Mouse (Mus musculus) erythroblast, embryonic 14.5 days (primary cell): ENCODE measurements around the gene Rnf223. TPM values are rescaled to one million over a fixed set of nuclear protein-coding genes. Genes with fewer than 3 reads are reported as not detected.

Experiments
- H3K27me3 ChIP-seq: 2 replicates; pipeline ENCODE4 v1.6.1; 2012; ENCODE audit warnings: inconsistent platforms; ENCODE audit not compliant: control insufficient read depth
- H3K36me3 ChIP-seq: 2 replicates; pipeline ENCODE4 v1.6.1; 2012; ENCODE audit warnings: mild to moderate bottlenecking, inconsistent platforms; ENCODE audit not compliant: control insufficient read depth
- H3K4me1 ChIP-seq: 2 replicates; pipeline ENCODE4 v1.6.1; 2012; ENCODE audit warnings: inconsistent platforms; ENCODE audit not compliant: control insufficient read depth
- H3K4me3 ChIP-seq: replicated peaks from 2 replicates; pipeline ENCODE3; 2012; ENCODE audit warnings: moderate library complexity, mild to moderate bottlenecking, inconsistent platforms
- H3K9me3 ChIP-seq: 2 replicates; pipeline ENCODE4 v1.6.1; 2012; ENCODE audit warnings: low read length, inconsistent platforms, mixed read lengths; ENCODE audit not compliant: control insufficient read depth
- GATA1 ChIP-seq: IDR thresholded peaks from 2 replicates; pipeline ENCODE4 v1.6.1; 2012; ENCODE audit warnings: low read length, inconsistent platforms, mixed read lengths
- TAL1 ChIP-seq: IDR thresholded peaks from 3 replicates; pipeline ENCODE4 v1.6.1; 2012; ENCODE audit warnings: low read length, inconsistent platforms, mixed read lengths
- polyA plus RNA-seq: library from polyadenylated mRNA; stranded (reverse); fragments of >175 nt; gene quantifications from 2 replicates; pipeline ENCODE4 v1.2.3, GENCODE M21; 2012

Gene Rnf223
- polyA plus RNA-seq, 1 experiment = 0.10 TPM

DNA sequence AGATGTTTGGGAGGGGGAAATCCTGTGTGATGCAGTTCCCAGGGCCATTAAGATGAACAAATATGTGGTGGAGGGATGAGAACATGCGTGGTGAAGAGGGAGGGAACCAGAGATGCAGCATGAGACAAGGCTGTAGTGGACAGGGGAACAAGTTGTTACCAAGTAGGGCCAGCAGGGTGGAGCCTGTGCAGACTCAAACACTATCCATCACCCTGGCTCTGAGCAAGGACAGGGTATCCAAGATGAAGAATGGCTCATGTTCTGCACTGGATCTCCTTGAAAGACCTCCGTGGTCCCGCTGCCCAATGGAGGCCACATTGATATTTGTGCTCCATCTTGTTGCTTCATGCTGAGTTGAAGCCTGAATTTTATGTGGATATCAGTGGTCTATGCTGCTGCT lies 24.5 kb downstream of the Rnf223 start:
- Histone ChIP-seq H3K36me3 (no peaks in the 10 kb centered on the region), H3K9me3 (peaks cover 13% of the 10 kb centered on the region), H3K27me3 (no peaks in the 10 kb centered on the region), H3K4me3 (no peak overlapping the region), H3K4me1 (no peaks in the 10 kb centered on the region)
- TF ChIP-seq GATA1 = no peak
- TF ChIP-seq TAL1 = no peak

GRCm38 (mm10) chr4:156166477-156166876 lies 36.2 kb downstream of the Rnf223 start:
- peaks cover 15% of the 10 kb centered on the region for H3K9me3 ChIP-seq
- H3K4me1 ChIP-seq = no peaks in the 10 kb centered on the region
- H3K36me3 ChIP-seq = peaks cover 40% of the 10 kb centered on the region
- no peak overlapping the region for H3K4me3 ChIP-seq
- no peak for TF ChIP-seq GATA1
- TF ChIP-seq TAL1 = no peak
- H3K27me3 ChIP-seq = no peaks in the 10 kb centered on the region

GRCm38 (mm10) chr4:156168611-156169010 lies 38.3 kb downstream of the Rnf223 start:
- Histone ChIP-seq H3K9me3 (no peaks in the 10 kb centered on the region), H3K4me3 (no peak overlapping the region), H3K36me3 (peaks cover 61% of the 10 kb centered on the region), H3K4me1 (no peaks in the 10 kb centered on the region), H3K27me3 (no peaks in the 10 kb centered on the region)
- TF ChIP-seq GATA1 (no peak), TAL1 (no peak)

DNA sequence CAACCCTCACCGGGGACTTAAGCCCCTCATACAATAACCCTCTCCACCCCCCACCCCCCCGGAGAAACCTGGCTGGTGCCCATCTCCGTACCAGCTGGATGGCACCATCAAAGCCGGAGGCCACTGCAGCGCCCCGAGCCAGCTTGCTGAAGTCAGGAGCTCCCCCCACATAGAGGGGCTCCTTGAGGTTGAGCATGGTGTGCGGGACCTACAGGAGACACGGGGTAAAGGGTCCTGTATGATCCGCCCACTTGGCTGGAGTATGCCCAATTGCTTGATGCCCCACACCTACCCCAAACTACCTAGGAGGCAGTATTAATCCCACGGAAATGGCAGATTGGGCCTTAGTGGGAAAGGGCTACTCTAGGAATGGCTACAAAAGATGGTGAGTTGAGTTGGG lies 38.8 kb downstream of the Rnf223 start:
- TF ChIP-seq TAL1 (no peak), GATA1 (no peak)
- H3K9me3 ChIP-seq = no peaks in the 10 kb centered on the region
- peaks cover 66% of the 10 kb centered on the region for H3K36me3 ChIP-seq
- H3K4me3 ChIP-seq = no peak overlapping the region
- no peaks in the 10 kb centered on the region for H3K27me3 ChIP-seq
- no peaks in the 10 kb centered on the region for H3K4me1 ChIP-seq

- peaks cover 83% of the 10 kb centered on the region for H3K36me3 ChIP-seq
- H3K4me1 ChIP-seq = no peaks in the 10 kb centered on the region
- H3K4me3 ChIP-seq = no peak overlapping the region
- no peaks in the 10 kb centered on the region for H3K9me3 ChIP-seq
- no peaks in the 10 kb centered on the region for H3K27me3 ChIP-seq
- TF ChIP-seq TAL1 = no peak
- TF ChIP-seq GATA1 = no peak
Measured at GRCm38 (mm10) chr4:156171828-156172227, 41.5 kb downstream of the Rnf223 start.

DNA sequence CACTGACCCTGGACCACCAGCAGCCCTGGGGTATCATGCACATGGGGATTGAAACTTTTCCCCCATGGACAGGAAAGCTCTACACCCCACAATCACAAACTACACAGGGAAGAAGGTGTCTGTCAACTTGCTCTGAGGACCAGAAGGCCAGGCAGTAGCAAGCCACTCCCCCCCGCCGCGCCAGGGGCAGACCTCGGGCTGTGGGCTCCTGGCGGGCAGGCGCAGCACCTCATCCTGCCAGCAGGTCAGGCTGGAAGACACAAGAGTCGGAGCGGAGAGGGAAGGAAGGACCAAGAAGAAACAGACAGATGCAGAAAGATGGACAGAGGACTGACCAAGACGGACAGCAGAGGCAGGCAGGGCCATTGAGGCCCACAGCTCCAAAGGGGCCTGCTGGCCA lies 47.3 kb downstream of the Rnf223 start:
- H3K9me3 ChIP-seq = no peaks in the 10 kb centered on the region
- no peaks in the 10 kb centered on the region for H3K4me1 ChIP-seq
- H3K4me3 ChIP-seq = no peak overlapping the region
- TF ChIP-seq TAL1 (no peak), GATA1 (no peak)
- H3K27me3 ChIP-seq = no peaks in the 10 kb centered on the region
- peaks cover 62% of the 10 kb centered on the region for H3K36me3 ChIP-seq

Other genes starting within 250 kb of the Rnf223 start
- gene Pusl1, start 238.7 kb upstream of the Rnf223 start, polyA plus RNA-seq = 2.1 and 3.5 TPM in 2 replicates
- 3.8 and 4.1 TPM in 2 replicates for gene Acap3, start 238.7 kb upstream of the Rnf223 start, polyA plus RNA-seq
- 12.5 and 13.5 TPM in 2 replicates for gene Ube2j2, start 186.7 kb upstream of the Rnf223 start, polyA plus RNA-seq
- 7.7 and 11.5 TPM in 2 replicates for gene C1qtnf12, start 168.2 kb upstream of the Rnf223 start, polyA plus RNA-seq
- 0.11 and 0.22 TPM in 2 replicates for gene B3galt6, start 137.9 kb upstream of the Rnf223 start, polyA plus RNA-seq
- gene Sdf4, start 137.6 kb upstream of the Rnf223 start, polyA plus RNA-seq = 3.2 and 4.3 TPM in 2 replicates
- 0.11 and 0.24 TPM in 2 replicates for gene Tnfrsf4, start 116.7 kb upstream of the Rnf223 start, polyA plus RNA-seq
- not detected in 2 replicates for gene Tnfrsf18, start 104.3 kb upstream of the Rnf223 start, polyA plus RNA-seq
- gene Ttll10, start 71.1 kb upstream of the Rnf223 start, polyA plus RNA-seq = not detected in 2 replicates
- gene 9430015G10Rik, start 20.5 kb upstream of the Rnf223 start, polyA plus RNA-seq = 0.90 and 0.96 TPM in 2 replicates
- gene Agrn, start 67.0 kb downstream of the Rnf223 start, polyA plus RNA-seq = 0.45 and 0.51 TPM in 2 replicates
- 0.75 and 0.80 TPM in 2 replicates for gene Isg15, start 70.3 kb downstream of the Rnf223 start, polyA plus RNA-seq
- 0.13 and 0.15 TPM in 2 replicates for gene AW011738, start 72.8 kb downstream of the Rnf223 start, polyA plus RNA-seq
- gene Perm1, start 85.4 kb downstream of the Rnf223 start, polyA plus RNA-seq = not detected in 2 replicates
- 1.5 and 2.4 TPM in 2 replicates for gene Plekhn1, start 104.3 kb downstream of the Rnf223 start, polyA plus RNA-seq
- gene Noc2l, start 105.5 kb downstream of the Rnf223 start, polyA plus RNA-seq = 2.9 and 3.0 TPM in 2 replicates
- 72.2 and 81.7 TPM in 2 replicates for gene Samd11, start 125.1 kb downstream of the Rnf223 start, polyA plus RNA-seq
- not detected in 2 replicates for gene Vmn2r-ps159, start 200.6 kb downstream of the Rnf223 start, polyA plus RNA-seq